Mouse (Mus musculus): ENCODE data around the gene Vezt. TPM values are rescaled to one million over a fixed set of nuclear protein-coding genes. Genes with fewer than 3 reads are reported as not detected.

Gene Vezt
- total and polyA plus RNA-seq, 3 experiments, result 9.5 to 13.5 TPM; not detected in 1

GRCm38 (mm10) chr10:93918701-93919100 is 116.9 kb downstream of the Vezt start:
- Histone ChIP-seq H3K27ac (ENCODE audit: control insufficient read depth, low read depth, low read length) (no peak overlapping the region), H3K4me1 (ENCODE audit: control insufficient read depth in 1 of 2, insufficient read depth in 2 of 2, low read length in 2 of 2) (peaks cover 15 to 28% of the 10 kb centered on the region in 2 experiments), H3K9ac (ENCODE audit: control insufficient read depth, low read depth, low read length, poor library complexity, severe bottlenecking) (no peak overlapping the region)

GRCm38 (mm10) chr10:93918087-93918486 is 117.5 kb downstream of the Vezt start:
- peak; percentile 82 for DNase-seq (ENCODE audit: low read depth, low spot score)
- TF ChIP-seq USF2 (IDR thresholded peaks at IDR 0.05; ENCODE audit: borderline replicate concordance in 1 of 2, insufficient read depth in 1 of 2, low read depth in 1 of 2, low read length in 2 of 2) (no peak), TBP (IDR thresholded peaks at IDR 0.05; ENCODE audit: low read depth, low read length) (peak; percentile 66), MYC (IDR thresholded peaks at IDR 0.05; ENCODE audit: low read depth, low read length) (no peak), EP300 (IDR thresholded peaks at IDR 0.05; ENCODE audit: low read depth in 1 of 2, low read length in 2 of 2) (peak in 1 of 2 experiments; percentile 23; a peak in 2 of 4 replicates), POLR2AphosphoS5 (IDR thresholded peaks at IDR 0.05; ENCODE audit: borderline replicate concordance, low read depth, low read length) (no peak), NRF1 (IDR thresholded peaks at IDR 0.05; ENCODE audit: insufficient read depth, low read depth, low read length, poor library complexity, severe bottlenecking) (no peak), MXI1 (IDR thresholded peaks at IDR 0.05; ENCODE audit: low read depth, low read length) (peak; percentile 76), BHLHE40 (IDR thresholded peaks at IDR 0.05; ENCODE audit: borderline replicate concordance, low read depth, low read length) (no peak), CHD2 (IDR thresholded peaks at IDR 0.05; ENCODE audit: low read length) (no peak), KAT2A (conservative IDR thresholded peaks at IDR 0.05; ENCODE audit: low read depth, low read length) (no peak), MAX (IDR thresholded peaks at IDR 0.05; ENCODE audit: low read length) (0 out of 2 replicates have a peak, but pooled peaks have one; percentile 52), POLR2A (IDR thresholded peaks at IDR 0.05; ENCODE audit: control insufficient read depth in 1 of 2, insufficient read depth in 1 of 2, low read depth in 1 of 2, low read length in 2 of 2, poor library complexity in 1 of 2) (no peak), GATA1 (IDR thresholded peaks at IDR 0.05; ENCODE audit: low read depth, low read length) (0 out of 2 replicates have a peak, but pooled peaks have one; percentile 34), ZMIZ1 (IDR thresholded peaks at IDR 0.05; ENCODE audit: low read depth, low read length) (0 out of 2 replicates have a peak, but pooled peaks have one; percentile 40), MYB (IDR thresholded peaks at IDR 0.05; ENCODE audit: low read depth, low read length) (no peak), SMC3 (IDR thresholded peaks at IDR 0.05; ENCODE audit: low read depth, low read length) (peak; percentile 11; the same call in 1 of the 2 replicates), CTCF (IDR thresholded peaks at IDR 0.05 in 2 of 3, conservative IDR thresholded peaks at IDR 0.05 in 1 of 3; ENCODE audit: control insufficient read depth in 1 of 3, insufficient read depth in 1 of 3, low read depth in 2 of 3, low read length in 3 of 3, poor library complexity in 1 of 3, severe bottlenecking in 1 of 3) (no peak), SIN3A (IDR thresholded peaks at IDR 0.05; ENCODE audit: low read length) (peak; percentile 62), JUND (IDR thresholded peaks at IDR 0.05; ENCODE audit: low read depth, low read length) (no peak), GABPA (IDR thresholded peaks at IDR 0.05; ENCODE audit: low read depth, low read length) (no peak)
- H3K27me3 ChIP-seq (ENCODE audit: control insufficient read depth in 1 of 2, insufficient read depth in 2 of 2, low read length in 2 of 2), result no peaks in the 10 kb centered on the region
- H3K4me1 ChIP-seq (ENCODE audit: control insufficient read depth in 1 of 2, insufficient read depth in 2 of 2, low read length in 2 of 2), result peaks cover 15 to 32% of the 10 kb centered on the region in 2 experiments
- 0 out of 4 replicates have a peak overlapping the region, but pooled peaks of 1 of the 2 experiments have one; percentile 2 for H3K4me3 ChIP-seq (ENCODE audit: control insufficient read depth in 1 of 2, insufficient read depth in 1 of 2, low read depth in 2 of 2, low read length in 2 of 2)
- H3K36me3 ChIP-seq (ENCODE audit: control insufficient read depth in 1 of 2, insufficient read depth in 2 of 2, low read length in 2 of 2), result peaks cover 0 to 29% of the 10 kb centered on the region in 2 experiments; a peak in 2 of 4 replicates
- H3K9me3 ChIP-seq (replicated peaks; ENCODE audit: insufficient read depth, low read length), result no peaks in the 10 kb centered on the region
- no peak overlapping the region for H3K9ac ChIP-seq (ENCODE audit: control insufficient read depth, low read depth, low read length, poor library complexity, severe bottlenecking)
- H3K27ac ChIP-seq (ENCODE audit: control insufficient read depth, low read depth, low read length), result peak overlapping the region; percentile 24
- no peaks in the 10 kb centered on the region for H3K79me2 ChIP-seq (ENCODE audit: control insufficient read depth, insufficient read depth, low read length, poor library complexity)

More at GRCm38 (mm10) chr10:93918701-93919100, 116.9 kb downstream of the Vezt start:
- TF ChIP-seq MEF2A (IDR thresholded peaks at IDR 0.05; ENCODE audit: extremely low read depth, insufficient replicate concordance, low read depth, low read length, poor library complexity, severe bottlenecking) (peak; percentile 50; the same call in 1 of the 2 replicates), HCFC1 (IDR thresholded peaks at IDR 0.05; ENCODE audit: low read depth, low read length) (no peak), ETS1 (IDR thresholded peaks at IDR 0.05; ENCODE audit: low read depth, low read length) (peak; percentile 20; the same call in 1 of the 2 replicates)
- Histone ChIP-seq H3K36me3 (ENCODE audit: control insufficient read depth in 1 of 2, insufficient read depth in 2 of 2, low read length in 2 of 2) (peaks cover 0 to 24% of the 10 kb centered on the region in 2 experiments; a peak in 2 of 4 replicates), H3K79me2 (ENCODE audit: control insufficient read depth, insufficient read depth, low read length, poor library complexity) (no peaks in the 10 kb centered on the region), H3K27me3 (ENCODE audit: control insufficient read depth in 1 of 2, insufficient read depth in 2 of 2, low read length in 2 of 2) (no peaks in the 10 kb centered on the region), H3K9me3 (replicated peaks; ENCODE audit: insufficient read depth, low read length) (no peaks in the 10 kb centered on the region), H3K4me3 (ENCODE audit: control insufficient read depth in 1 of 2, insufficient read depth in 1 of 2, low read depth in 2 of 2, low read length in 2 of 2) (peak overlapping the region; percentile 9 to 19; a peak in 1 of 4 replicates)
- DNase-seq (ENCODE audit: low read depth, low spot score), result peak; percentile 51
